Mouse (Mus musculus) embryonic facial prominence, embryonic 12.5 days (tissue): ENCODE measurements at regions not wholly inside any gene's neighbourhood (a gene's known extent, or its start where the extent isn't known, plus 50 kb on each side); places are given as distances from the start of the nearest gene placed in this dataset.

Source experiments
- ATAC-seq: fragments of 200-750 bp; cut with Nextera tagmentation; 2 replicates; pipeline ENCODE4 v1.8.0; 2017; ENCODE audit not compliant: insufficient number of reproducible peaks, insufficient read depth, low FRiP score, low TSS enrichment
- H3K27ac ChIP-seq: fragments of 300-500 bp; sonication (generic); 2 replicates; pipeline ENCODE4 v1.5.1; 2016; ENCODE audit warnings: mild to moderate bottlenecking
- H3K27me3 ChIP-seq: fragments of 300-500 bp; sonication (generic); 2 replicates; pipeline ENCODE4 v1.6.1; 2016; ENCODE audit warnings: mild to moderate bottlenecking, moderate library complexity
- H3K36me3 ChIP-seq: fragments of 300-500 bp; sonication (generic); 2 replicates; pipeline ENCODE4 v1.6.1; 2016; ENCODE audit warnings: mild to moderate bottlenecking
- H3K4me1 ChIP-seq: fragments of 300-500 bp; sonication (generic); 2 replicates; pipeline ENCODE4 v1.6.1; 2016
- H3K4me2 ChIP-seq: fragments of 300-500 bp; sonication (generic); replicated peaks from 2 replicates; pipeline ENCODE4 v1.6.1; 2016; ENCODE audit warnings: mild to moderate bottlenecking, moderate library complexity
- H3K4me3 ChIP-seq: fragments of 300-500 bp; sonication (generic); 2 replicates; pipeline ENCODE4 v1.5.1; 2016; ENCODE audit warnings: mild to moderate bottlenecking
- H3K9ac ChIP-seq: fragments of 300-500 bp; sonication (generic); 2 replicates; pipeline ENCODE4 v1.6.1; 2016; ENCODE audit warnings: mild to moderate bottlenecking, moderate library complexity
- H3K9me3 ChIP-seq: fragments of 300-500 bp; sonication (generic); 2 replicates; pipeline ENCODE4 v1.6.1; 2016; ENCODE audit warnings: mild to moderate bottlenecking, moderate library complexity
- WGBS: fragments of 180-500 bp; shearing (Covaris S2); methylation state at CpG from one replicate; pipeline ENCODE4 v1.1.7; 2016; 5-methylcytosine and 5-hydroxymethylcytosine counted together

DNA sequence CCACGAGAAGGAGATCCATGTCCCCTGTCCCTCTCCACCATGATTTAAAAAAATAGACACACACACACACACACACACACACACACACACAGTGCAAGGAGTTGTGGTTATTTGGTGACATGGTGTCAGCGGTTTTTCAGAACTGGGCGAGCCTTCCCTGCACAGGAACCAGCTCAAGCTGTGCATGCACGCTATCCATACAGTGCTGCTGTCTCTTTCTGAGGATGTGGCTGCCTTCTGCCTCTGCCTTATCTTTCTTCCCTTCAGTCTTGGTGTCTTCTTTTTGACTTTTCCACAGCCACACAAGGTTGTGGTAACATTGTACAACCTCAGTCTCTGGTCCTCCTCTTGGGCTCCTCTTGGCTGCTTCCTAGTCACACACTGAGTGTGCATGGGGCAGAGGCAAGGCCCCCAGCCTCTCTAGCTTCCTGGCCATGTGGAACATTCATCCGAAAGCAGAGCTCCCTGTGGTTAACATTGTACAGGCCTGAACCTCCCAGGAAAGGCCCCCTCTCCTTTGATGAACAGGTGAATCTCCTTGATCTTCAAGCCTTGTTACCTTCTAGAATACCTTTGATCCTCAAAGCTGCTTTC lies 157.6 kb downstream of the Gadd45g start:
- no peak overlapping the region for H3K27ac ChIP-seq
- no peaks in the 10 kb centered on the region for H3K27me3 ChIP-seq
- H3K36me3 ChIP-seq, result no peaks in the 10 kb centered on the region
- ATAC-seq, result no peak
- no peaks in the 10 kb centered on the region for H3K9me3 ChIP-seq
- 82% methylated on average over 5 of the region's 5 CpGs for WGBS
- H3K4me3 ChIP-seq, result no peak overlapping the region
- peaks cover 3% of the 10 kb centered on the region; the same call in 1 of the 2 replicates for H3K4me1 ChIP-seq
- no peak overlapping the region for H3K9ac ChIP-seq
- H3K4me2 ChIP-seq, result no peak overlapping the region

DNA sequence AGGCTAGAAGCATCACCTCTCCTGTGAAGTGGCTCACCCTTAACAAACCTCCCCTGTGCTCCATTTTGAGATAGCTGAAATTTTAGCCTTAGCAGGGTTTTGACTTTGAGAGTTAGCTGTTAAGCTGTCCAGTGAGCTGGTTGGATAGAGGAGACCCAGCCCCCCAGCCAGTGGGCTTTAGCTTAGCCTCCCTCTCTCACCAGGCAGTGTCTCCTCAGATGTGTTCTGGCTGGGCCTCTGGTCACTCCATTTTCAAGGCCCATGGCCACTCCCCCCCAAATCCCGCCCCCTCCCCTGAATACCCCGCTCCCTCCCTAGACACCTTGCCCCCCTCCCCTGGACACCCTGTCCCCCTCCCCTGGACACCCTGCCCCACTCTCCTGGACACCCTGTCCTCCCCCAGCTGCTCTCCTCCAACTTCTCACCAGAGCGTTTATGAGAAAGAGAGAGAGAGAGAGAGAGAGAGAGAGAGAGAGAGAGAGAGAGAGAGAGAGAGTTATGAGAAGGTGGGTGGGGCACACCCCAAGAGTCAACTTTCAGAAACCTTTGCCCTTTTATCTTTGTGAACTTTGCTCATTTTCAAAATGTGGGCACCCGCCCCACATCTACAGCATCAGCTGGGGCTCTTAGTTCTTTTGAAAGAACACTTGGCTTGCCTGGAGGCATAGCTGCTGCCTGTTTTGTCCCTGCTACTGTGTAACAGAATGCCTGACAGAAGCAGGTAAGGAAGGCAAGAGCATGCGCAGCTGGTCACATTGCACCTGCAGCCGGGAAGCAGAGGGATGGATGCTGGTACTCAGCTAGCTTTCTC lies 161.3 kb downstream of the Gadd45g start:
- ATAC-seq, result no peak
- WGBS, result 64% methylated on average over 5 of the region's 6 CpGs
- no peaks in the 10 kb centered on the region for H3K9me3 ChIP-seq

DNA sequence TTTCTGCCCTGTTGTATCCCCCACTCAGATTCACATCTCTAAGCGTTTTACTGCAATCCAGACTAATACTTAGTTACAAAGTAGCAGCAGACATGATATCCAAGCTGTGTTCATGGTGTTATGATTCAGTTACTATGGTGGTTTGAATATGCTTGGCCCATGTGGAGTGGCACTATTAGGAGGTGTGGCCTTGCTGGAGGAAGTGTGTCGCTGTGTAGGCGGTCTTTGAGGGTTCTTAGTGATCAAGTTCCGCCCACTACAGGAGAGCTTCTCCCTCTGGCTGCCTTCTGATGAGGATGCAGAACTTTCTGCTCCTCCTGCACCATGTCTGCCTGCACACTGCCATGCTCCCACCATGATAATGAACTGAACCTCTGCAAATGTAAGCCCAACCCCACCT lies 162.8 kb downstream of the Gadd45g start:
- no peaks in the 10 kb centered on the region for H3K4me1 ChIP-seq
- no peaks in the 10 kb centered on the region for H3K9me3 ChIP-seq
- 89% methylated on average over 4 of the region's 4 CpGs for WGBS
- H3K4me3 ChIP-seq, result no peak overlapping the region
- H3K9ac ChIP-seq, result no peak overlapping the region
- H3K4me2 ChIP-seq, result no peak overlapping the region
- no peak for ATAC-seq
- no peaks in the 10 kb centered on the region for H3K27me3 ChIP-seq
- no peaks in the 10 kb centered on the region for H3K36me3 ChIP-seq
- H3K27ac ChIP-seq, result no peak overlapping the region

More for the DNA sequence above, 161.3 kb downstream of the Gadd45g start:
- H3K4me2 ChIP-seq, result no peak overlapping the region
- no peaks in the 10 kb centered on the region for H3K4me1 ChIP-seq
- H3K27ac ChIP-seq, result no peak overlapping the region
- no peaks in the 10 kb centered on the region for H3K27me3 ChIP-seq
- H3K9ac ChIP-seq, result no peak overlapping the region
- H3K4me3 ChIP-seq, result no peak overlapping the region
- H3K36me3 ChIP-seq, result no peaks in the 10 kb centered on the region

DNA sequence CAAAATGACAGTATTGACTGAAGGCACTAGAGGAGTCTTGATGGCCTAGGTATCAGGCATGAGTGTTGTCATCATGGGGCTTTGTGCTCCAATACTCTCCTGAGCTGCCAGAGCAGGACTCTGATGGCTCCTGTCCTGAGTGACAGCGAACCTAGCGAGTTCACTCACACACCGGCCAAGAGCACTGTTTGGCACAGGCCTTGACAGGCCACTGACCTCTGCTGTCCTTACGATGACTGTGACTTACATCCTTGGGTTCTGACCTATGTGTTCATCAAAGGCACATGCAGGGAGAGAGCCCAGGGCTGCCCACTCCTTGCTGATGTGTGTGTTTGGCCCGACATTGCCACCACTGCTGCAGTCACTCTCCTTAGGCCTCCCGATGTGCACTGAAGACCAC lies 163.3 kb downstream of the Gadd45g start:
- WGBS, result 85% methylated on average over 6 of the region's 6 CpGs
- no peak overlapping the region for H3K4me3 ChIP-seq
- no peaks in the 10 kb centered on the region for H3K27me3 ChIP-seq
- H3K36me3 ChIP-seq, result no peaks in the 10 kb centered on the region
- no peak overlapping the region for H3K27ac ChIP-seq
- no peaks in the 10 kb centered on the region for H3K9me3 ChIP-seq
- peaks cover 3% of the 10 kb centered on the region; the same call in 1 of the 2 replicates for H3K4me1 ChIP-seq
- ATAC-seq, result no peak
- H3K4me2 ChIP-seq, result no peak overlapping the region
- no peak overlapping the region for H3K9ac ChIP-seq

DNA sequence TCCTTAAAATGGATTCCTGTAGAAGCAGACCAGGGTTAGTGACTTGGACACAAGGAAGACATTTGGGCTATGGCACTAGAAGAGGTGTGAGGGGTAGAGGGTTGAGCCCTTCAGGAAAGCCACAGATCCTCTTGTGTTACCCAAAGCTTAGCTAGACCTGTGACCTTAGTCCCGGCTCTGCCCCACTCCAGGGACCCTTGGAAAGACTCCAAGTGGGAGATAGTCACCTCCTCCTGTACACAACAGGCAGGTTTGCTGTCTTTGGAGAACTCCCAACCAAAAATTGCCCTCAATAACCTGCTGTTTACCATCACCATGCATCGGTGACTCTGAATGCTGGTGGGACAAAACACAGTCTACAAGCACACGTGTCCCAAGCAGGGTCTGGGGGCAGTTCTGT lies 164.5 kb downstream of the Gadd45g start:
- Histone ChIP-seq H3K27me3 (no peaks in the 10 kb centered on the region), H3K36me3 (no peaks in the 10 kb centered on the region), H3K4me3 (no peak overlapping the region), H3K9me3 (no peaks in the 10 kb centered on the region), H3K4me1 (peaks cover 14% of the 10 kb centered on the region), H3K9ac (no peak overlapping the region), H3K27ac (no peak overlapping the region), H3K4me2 (no peak overlapping the region)
- 83% methylated on average over 3 of the region's 3 CpGs for WGBS
- no peak for ATAC-seq

DNA sequence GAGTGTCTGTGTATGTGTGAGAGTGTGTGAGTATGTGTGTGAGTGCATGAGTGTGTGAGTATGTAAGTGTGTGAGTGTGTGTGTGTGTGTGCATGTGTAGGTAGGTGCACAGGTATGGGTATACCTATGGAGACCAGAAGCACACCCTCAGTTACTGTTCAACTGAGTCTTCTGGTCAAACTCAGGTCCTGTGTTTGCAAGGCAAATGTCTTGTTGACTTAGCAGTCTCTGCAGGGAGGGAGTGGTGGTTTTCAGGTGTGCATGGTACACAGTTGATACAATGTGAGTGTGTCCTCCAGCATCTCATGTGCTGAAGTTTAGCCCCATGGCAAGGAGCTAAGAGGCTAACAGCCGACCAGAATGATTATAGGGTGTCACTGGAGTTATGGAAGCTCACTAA lies 166.7 kb downstream of the Gadd45g start:
- Histone ChIP-seq H3K27me3 (no peaks in the 10 kb centered on the region), H3K9ac (no peak overlapping the region), H3K36me3 (no peaks in the 10 kb centered on the region), H3K27ac (no peak overlapping the region), H3K4me3 (no peak overlapping the region), H3K9me3 (no peaks in the 10 kb centered on the region), H3K4me1 (peaks cover 18% of the 10 kb centered on the region), H3K4me2 (no peak overlapping the region)
- 55% methylated on average over 1 of the region's 1 CpGs for WGBS
- ATAC-seq, result no peak

DNA sequence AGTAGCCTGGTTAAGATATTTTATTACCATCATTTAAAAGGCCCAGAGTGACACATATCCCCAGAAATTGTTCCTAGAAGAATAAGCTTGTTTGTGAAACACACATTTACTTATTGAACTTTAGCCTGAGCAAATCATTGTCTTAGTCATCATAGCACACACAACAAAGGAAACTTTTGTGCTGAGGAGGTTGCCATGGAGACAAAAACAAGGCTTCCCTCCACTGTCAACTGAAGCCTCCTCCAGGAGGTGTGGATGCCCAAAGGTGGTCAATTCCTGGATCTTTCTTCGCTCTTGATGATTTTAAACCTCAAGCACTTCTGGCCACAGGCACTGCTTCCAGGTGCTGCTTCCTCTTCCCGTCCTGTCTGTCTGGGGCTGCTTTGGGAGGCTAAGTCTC lies 167.3 kb downstream of the Gadd45g start:
- Histone ChIP-seq H3K4me2 (no peak overlapping the region), H3K36me3 (no peaks in the 10 kb centered on the region), H3K4me1 (peaks cover 18% of the 10 kb centered on the region), H3K27me3 (no peaks in the 10 kb centered on the region), H3K9ac (no peak overlapping the region), H3K9me3 (no peaks in the 10 kb centered on the region), H3K27ac (no peak overlapping the region), H3K4me3 (no peak overlapping the region)
- WGBS, result 57% methylated on average over 2 of the region's 2 CpGs
- ATAC-seq, result no peak

DNA sequence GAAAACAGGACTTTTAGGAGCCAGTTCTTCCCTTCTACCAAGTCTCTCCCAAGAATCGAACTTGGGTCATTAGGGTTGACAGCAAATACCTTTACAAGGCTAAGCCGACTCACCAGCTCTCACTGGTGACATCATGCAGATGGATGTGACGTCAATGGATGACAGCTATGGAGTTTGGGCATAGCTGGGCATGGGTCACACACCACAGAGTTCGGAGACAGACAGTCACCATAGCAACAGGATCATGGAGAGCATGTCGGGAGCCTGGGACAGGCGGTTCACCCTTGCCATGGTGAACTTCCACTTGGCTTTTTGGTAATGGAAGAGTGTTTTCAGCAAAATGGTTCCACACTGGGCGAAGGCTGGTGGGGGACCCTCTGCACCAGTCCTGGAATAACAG lies 168.1 kb downstream of the Gadd45g start:
- Histone ChIP-seq H3K4me1 (peaks cover 18% of the 10 kb centered on the region), H3K9ac (no peak overlapping the region), H3K27ac (peak overlapping the region; percentile 63), H3K36me3 (no peaks in the 10 kb centered on the region), H3K4me2 (no peak overlapping the region), H3K4me3 (no peak overlapping the region), H3K27me3 (no peaks in the 10 kb centered on the region), H3K9me3 (no peaks in the 10 kb centered on the region)
- ATAC-seq, result no peak
- WGBS, result 65% methylated on average over 7 of the region's 7 CpGs

DNA sequence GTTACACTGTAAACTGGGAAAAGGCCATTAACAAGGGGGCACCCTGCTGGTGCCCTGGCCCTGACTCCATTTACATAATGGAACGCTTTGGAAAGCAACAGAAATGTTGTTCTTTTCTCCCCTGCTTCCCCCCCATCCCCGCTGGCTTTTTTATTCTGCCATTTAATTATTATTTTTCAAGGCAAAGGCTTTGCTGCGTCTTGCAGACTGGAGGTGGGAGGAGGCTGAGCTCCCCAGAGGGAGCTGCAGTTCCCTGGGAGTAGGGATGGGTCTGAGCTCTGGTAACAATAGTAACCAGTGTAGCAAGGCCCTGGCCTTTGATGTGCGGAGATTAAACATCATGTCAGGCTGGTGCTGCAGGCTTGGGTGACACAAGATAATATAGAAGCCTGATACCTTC lies 168.6 kb downstream of the Gadd45g start:
- Histone ChIP-seq H3K4me1 (peaks cover 18% of the 10 kb centered on the region), H3K9me3 (no peaks in the 10 kb centered on the region), H3K27ac (peak overlapping the region; percentile 63), H3K4me2 (0 out of 2 replicates have a peak overlapping the region, but pooled peaks have one; percentile 2), H3K36me3 (no peaks in the 10 kb centered on the region), H3K27me3 (no peaks in the 10 kb centered on the region), H3K4me3 (no peak overlapping the region), H3K9ac (no peak overlapping the region)
- no peak for ATAC-seq
- 7% methylated on average over 4 of the region's 4 CpGs for WGBS

DNA sequence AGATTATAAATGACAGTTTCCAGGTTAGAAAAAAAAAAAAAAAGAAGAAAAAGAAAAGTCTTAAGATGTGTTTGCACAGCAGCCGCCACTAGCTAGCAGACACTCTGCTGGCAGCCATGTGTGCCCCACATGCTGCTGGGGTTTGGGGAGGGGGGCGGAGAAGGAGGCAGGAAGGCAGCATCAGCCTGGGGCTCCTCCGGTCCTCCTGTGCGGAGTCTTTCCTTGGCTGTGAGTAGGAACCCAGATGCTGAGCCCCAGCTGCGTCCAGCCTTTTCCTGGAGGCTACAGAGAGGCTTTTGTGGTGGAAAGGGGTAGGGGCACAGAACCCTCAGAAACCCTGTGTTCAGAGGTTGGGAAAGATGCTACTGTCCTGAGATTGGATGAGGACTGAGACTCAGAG lies 169.0 kb downstream of the Gadd45g start:
- Histone ChIP-seq H3K4me1 (peaks cover 18% of the 10 kb centered on the region), H3K9me3 (no peaks in the 10 kb centered on the region), H3K36me3 (no peaks in the 10 kb centered on the region), H3K27me3 (no peaks in the 10 kb centered on the region), H3K27ac (peak overlapping the region; percentile 63), H3K9ac (peak overlapping the region; percentile 24; the same call in 1 of the 2 replicates), H3K4me3 (no peak overlapping the region), H3K4me2 (no peak overlapping the region)
- ATAC-seq, result no peak
- WGBS, result 4% methylated on average over 5 of the region's 5 CpGs

DNA sequence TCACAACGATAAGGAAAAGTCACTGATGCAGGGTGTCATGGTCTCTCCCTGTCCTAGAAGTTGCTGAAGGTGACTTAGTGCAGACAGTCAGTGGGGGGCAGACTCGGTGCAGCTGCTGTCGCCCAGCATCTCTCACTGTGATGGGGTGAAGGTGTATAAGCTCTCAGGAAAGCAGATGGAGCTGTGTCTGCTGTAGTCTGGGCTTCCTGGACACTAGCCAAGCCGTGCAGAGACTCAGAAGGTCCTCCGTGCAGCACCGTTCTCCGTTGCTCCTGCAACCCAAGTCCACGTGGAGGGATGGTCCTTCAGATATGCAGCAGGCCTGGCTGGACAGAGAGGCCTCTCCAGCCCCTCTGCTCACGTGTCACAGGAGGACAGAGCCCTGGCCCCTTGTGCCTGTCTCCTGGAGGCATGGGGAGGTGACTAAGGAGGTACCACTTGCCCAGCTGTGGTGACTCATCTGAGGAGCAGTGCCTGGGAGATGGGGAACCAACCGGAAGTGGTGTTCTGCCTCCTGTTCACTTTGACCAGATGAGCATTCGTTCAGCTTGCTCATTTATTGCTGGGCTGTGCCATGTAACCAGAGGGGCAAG lies 171.2 kb downstream of the Gadd45g start:
- Histone ChIP-seq H3K36me3 (no peaks in the 10 kb centered on the region), H3K4me1 (peaks cover 34% of the 10 kb centered on the region), H3K4me2 (no peak overlapping the region), H3K9me3 (no peaks in the 10 kb centered on the region), H3K27me3 (no peaks in the 10 kb centered on the region), H3K4me3 (no peak overlapping the region), H3K27ac (no peak overlapping the region), H3K9ac (no peak overlapping the region)
- ATAC-seq, result no peak
- WGBS, result 84% methylated on average over 11 of the region's 11 CpGs

DNA sequence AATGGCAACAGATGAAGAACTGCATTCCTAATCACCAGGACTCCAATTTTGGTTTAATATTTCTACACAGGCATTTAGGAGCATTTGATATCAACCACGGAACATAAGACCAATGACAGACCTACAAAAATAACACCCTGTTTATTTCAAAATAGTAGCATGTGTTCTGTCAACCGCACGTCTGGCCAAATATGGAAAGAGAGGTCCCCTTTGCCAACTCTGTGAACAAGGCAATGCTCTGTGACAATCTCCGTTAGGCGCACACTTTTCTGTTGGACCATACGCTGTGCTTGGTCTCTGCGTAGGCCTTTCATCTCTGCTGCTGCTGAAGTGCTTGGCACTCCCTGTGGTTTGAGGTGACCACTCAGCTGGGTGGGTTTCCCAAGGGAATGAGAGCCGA lies 173.2 kb downstream of the Gadd45g start:
- no peaks in the 10 kb centered on the region for H3K36me3 ChIP-seq
- no peak overlapping the region for H3K27ac ChIP-seq
- peaks cover 38% of the 10 kb centered on the region for H3K4me1 ChIP-seq
- no peak for ATAC-seq
- H3K4me2 ChIP-seq, result no peak overlapping the region
- H3K27me3 ChIP-seq, result no peaks in the 10 kb centered on the region
- H3K9me3 ChIP-seq, result no peaks in the 10 kb centered on the region
- 86% methylated on average over 8 of the region's 8 CpGs for WGBS
- no peak overlapping the region for H3K9ac ChIP-seq
- H3K4me3 ChIP-seq, result no peak overlapping the region
